Mouse (Mus musculus) lung, postnatal 10 days (tissue): ENCODE measurements around the gene Dennd5b.
"Not testable (repeated sequence)": the region's sequence is repeated elsewhere in the genome, so short reads cannot be mapped to it uniquely, and the experiment has no call there.

Source experiments
- DNase-seq: peaks from one replicate; pipeline ENCODE4 v3.0.0; 2021

Gene Dennd5b

GRCm38 (mm10) chr6:149101076-149101942 is at the start of gene Dennd5b:
TSS of gene Dennd5b (minus strand) at chr6:149101680.
- peak; percentile 86 for DNase-seq

- DNase-seq, result no peak
These were observed 47.2 kb upstream of the Dennd5b start for GRCm38 (mm10) chr6:149148436-149149229.

- DNase-seq, result no peak
These were observed 43.7 kb upstream of the Dennd5b start for GRCm38 (mm10) chr6:149145143-149145542.

- peak; percentile 93 for DNase-seq
These were observed 40.1 kb upstream of the Dennd5b start for GRCm38 (mm10) chr6:149141393-149142173.

- no peak for DNase-seq
These were observed 38.0 kb upstream of the Dennd5b start, which contains the start of gene Etfbkmt for GRCm38 (mm10) chr6:149139471-149139870. TSS of gene Etfbkmt (plus strand) at chr6:149139849.

GRCm38 (mm10) chr6:149139011-149139410 is 37.5 kb upstream of the Dennd5b start:
- no peak for DNase-seq

GRCm38 (mm10) chr6:149137936-149138335 is 36.5 kb upstream of the Dennd5b start:
- no peak for DNase-seq

- DNase-seq, result no peak
These were observed 34.2 kb upstream of the Dennd5b start for GRCm38 (mm10) chr6:149135631-149136030.

GRCm38 (mm10) chr6:149134391-149135150 is 33.1 kb upstream of the Dennd5b start:
- no peak for DNase-seq

- DNase-seq, result peak; percentile 63
These were observed 31.0 kb upstream of the Dennd5b start for GRCm38 (mm10) chr6:149132311-149133077.

- no peak for DNase-seq
These were observed 29.6 kb upstream of the Dennd5b start for GRCm38 (mm10) chr6:149131111-149131510.

- DNase-seq, result not testable (repeated sequence)
These were observed 28.4 kb upstream of the Dennd5b start, which contains the start of gene Gm10203 for GRCm38 (mm10) chr6:149129870-149130269. TSS of gene Gm10203 (plus strand) at chr6:149130170.

- peak; percentile 61 for DNase-seq
These were observed 25.2 kb upstream of the Dennd5b start for GRCm38 (mm10) chr6:149126675-149127074.

GRCm38 (mm10) chr6:149123042-149123441 is 21.6 kb upstream of the Dennd5b start:
- no peak for DNase-seq

- peak; percentile 82 for DNase-seq
These were observed 18.4 kb upstream of the Dennd5b start for GRCm38 (mm10) chr6:149119853-149120252.

GRCm38 (mm10) chr6:149118935-149119334 is 17.5 kb upstream of the Dennd5b start:
- DNase-seq, result peak; percentile 7

- DNase-seq, result no peak
These were observed 15.5 kb upstream of the Dennd5b start for GRCm38 (mm10) chr6:149116992-149117391.

GRCm38 (mm10) chr6:149108909-149109308 is 7.4 kb upstream of the Dennd5b start:
- no peak for DNase-seq

GRCm38 (mm10) chr6:149107615-149108014 is 6.1 kb upstream of the Dennd5b start:
- DNase-seq, result no peak

- DNase-seq, result no peak
These were observed 2.0 kb upstream of the Dennd5b start for GRCm38 (mm10) chr6:149103451-149103850.

GRCm38 (mm10) chr6:149101943-149102243 is 413 bp upstream of the Dennd5b start:
- no peak for DNase-seq
